In the genomic region with DNA sequence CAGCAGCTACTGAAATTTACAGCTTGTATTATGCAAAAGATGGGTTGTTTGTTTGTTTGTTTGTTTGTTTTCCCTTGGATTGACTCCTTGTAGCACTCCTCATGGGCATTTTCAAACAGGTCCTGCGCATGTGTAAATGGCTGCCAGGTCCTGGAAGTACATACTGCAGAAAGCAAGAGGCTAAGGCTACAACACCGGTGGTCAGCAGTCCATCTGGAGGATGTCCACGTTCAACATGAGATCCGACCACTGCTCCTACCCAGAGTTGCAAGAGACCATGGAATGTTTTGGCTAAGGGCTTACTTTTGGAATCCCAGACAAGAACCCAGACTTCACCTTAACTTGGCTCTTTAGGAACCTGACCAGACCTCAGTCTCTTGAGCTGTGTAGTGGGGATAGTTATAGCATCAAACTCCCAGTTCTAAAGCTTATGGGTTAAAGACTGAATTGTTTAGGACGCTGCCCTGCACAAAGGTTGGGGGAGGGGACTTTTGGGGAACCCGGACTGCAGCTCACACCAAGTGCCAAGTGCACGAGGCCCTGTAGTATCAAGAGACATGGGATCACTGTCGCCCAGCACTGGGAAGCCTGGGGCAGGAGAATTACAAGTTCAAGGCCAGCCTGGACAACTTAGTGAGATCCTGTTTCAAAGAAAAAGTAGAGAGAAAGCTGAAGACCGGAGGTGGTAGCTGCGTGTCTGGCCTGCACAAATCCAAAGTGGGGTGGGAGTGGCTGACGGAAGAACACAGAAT, we compare ENCODE assay signal across 8 mouse cellular contexts. TPM values are rescaled to one million over a fixed set of nuclear protein-coding genes. Genes with fewer than 3 reads are reported as not detected.
DNase-seq lines count a peak whose midpoint lies in the region; ATAC-seq and TF ChIP-seq lines count a peak whose summit lies in the region.

No protein-coding gene starts in this region.

- H3K27me3 ChIP-seq in E14TG2a.4 (ENCODE audit: insufficient read depth, low read length), result no peaks in the 10 kb centered on the region
- no peaks in the 10 kb centered on the region for H3K27me3 ChIP-seq in forebrain, embryonic 15.5 days
- H3K27me3 ChIP-seq in liver, embryonic 14.5 days (ENCODE audit: control insufficient read depth, insufficient read depth, low read length), result no peaks in the 10 kb centered on the region

- H3K4me2 ChIP-seq in forebrain, embryonic 15.5 days (replicated peaks), result peak overlapping the region; percentile 98; the same call in 1 of the 2 replicates
- peak overlapping the region; percentile 93 for H3K4me2 ChIP-seq in liver, embryonic 14.5 days (ENCODE audit: low read depth)

- H3K4me3 ChIP-seq in E14TG2a.4 (replicated peaks; ENCODE audit: low read length), result peak overlapping the region; percentile 89
- peak overlapping the region; percentile 67; the same call in 1 of the 2 replicates for H3K4me3 ChIP-seq in forebrain, embryonic 15.5 days
- peak overlapping the region; percentile 68 to 75; a peak in 3 of 4 replicates for H3K4me3 ChIP-seq in liver, embryonic 14.5 days (ENCODE audit: insufficient read depth in 1 of 2, low read depth in 2 of 2, low read length in 2 of 2)

- no peaks in the 10 kb centered on the region for H3K9me3 ChIP-seq in E14TG2a.4 (ENCODE audit: low read length)
- no peaks in the 10 kb centered on the region for H3K9me3 ChIP-seq in forebrain, embryonic 15.5 days
- no peaks in the 10 kb centered on the region for H3K9me3 ChIP-seq in liver, embryonic 14.5 days (ENCODE audit: control insufficient read depth, low read length)

- peaks cover 75% of the 10 kb centered on the region for H3K4me1 ChIP-seq in E14TG2a.4 (replicated peaks; ENCODE audit: low read depth, low read length)
- peaks cover 19% of the 10 kb centered on the region for H3K4me1 ChIP-seq in forebrain, embryonic 15.5 days
- H3K4me1 ChIP-seq in liver, embryonic 14.5 days (replicated peaks; ENCODE audit: control insufficient read depth in 2 of 2, insufficient read depth in 2 of 2, low read length in 1 of 2), result peaks cover 15 to 43% of the 10 kb centered on the region in 2 experiments

- H3K36me3 ChIP-seq in E14TG2a.4 (ENCODE audit: insufficient read depth, low read length), result peaks cover 40% of the 10 kb centered on the region
- H3K36me3 ChIP-seq in forebrain, embryonic 15.5 days, result no peaks in the 10 kb centered on the region
- no peaks in the 10 kb centered on the region for H3K36me3 ChIP-seq in liver, embryonic 14.5 days (replicated peaks; ENCODE audit: control insufficient read depth, insufficient read depth, low read depth)

- no peak overlapping the region for H3K27ac ChIP-seq in forebrain, embryonic 15.5 days (replicated peaks)
- no peak overlapping the region for H3K27ac ChIP-seq in liver, embryonic 14.5 days

- H3K9ac ChIP-seq in forebrain, embryonic 15.5 days (replicated peaks), result no peak overlapping the region
- H3K9ac ChIP-seq in liver, embryonic 14.5 days (replicated peaks), result peak overlapping the region; percentile 83; the same call in 1 of the 2 replicates

- no peak for TF ChIP-seq CTCF in E14TG2a.4 (conservative IDR thresholded peaks at IDR 0.05; ENCODE audit: low read length)
- no peak for TF ChIP-seq CTCF in liver, embryonic 14.5 days (IDR thresholded peaks at IDR 0.05; ENCODE audit: low read depth)

- peak; percentile 28 for DNase-seq in 3134 (ENCODE audit: extremely low read depth, insufficient read length, low spot score)
- no peak for DNase-seq in liver, embryonic 14.5 days (ENCODE audit: low read depth in 3 of 3, low spot score in 3 of 3)
- DNase-seq in T-cell, adult 2 months (ENCODE audit: low spot score), result no peak
- no peak for DNase-seq in right cerebral cortex, postnatal 4 days
- no peak for DNase-seq in ovary, postnatal 14 days (ENCODE audit: low spot score)

- TF ChIP-seq EP300 in liver, embryonic 14.5 days (IDR thresholded peaks at IDR 0.05; ENCODE audit: low read depth), result no peak

- 67% methylated on average over 11 of the region's 11 CpGs for WGBS in forebrain, embryonic 15.5 days
- WGBS in liver, embryonic 14.5 days (ENCODE audit: insufficient replicate concordance), result 59% methylated on average over 11 of the region's 11 CpGs

- no peak for ATAC-seq in forebrain, embryonic 15.5 days (replicated peaks)
- no peak for ATAC-seq in liver, embryonic 14.5 days (ENCODE audit: insufficient read depth)
- no peak for ATAC-seq in cerebellum, adult (ENCODE audit: insufficient number of reproducible peaks, low FRiP score, low TSS enrichment)

RNA-seq across cellular contexts. Expression of a gene that starts 1.4 kb away (rescaled TPM):
- polyA plus RNA-seq in forebrain, embryonic 15.5 days (2015; fragmentation: Nextera tagmentation; extraction: Ambion mirVana), result 97.5 and 97.8 TPM in 2 replicates
- 113 and 157 TPM in 2 replicates for polyA plus RNA-seq in liver, embryonic 14.5 days (2012; rRNA removed)
- polyA plus RNA-seq in liver, embryonic 14.5 days (2014; fragmentation: Nextera tagmentation; extraction: Ambion mirVana), result 48.1 and 61.7 TPM in 2 replicates

RNA-seq across cellular contexts. Expression of a gene that starts 26.5 kb away (rescaled TPM):
- 1.1 and 1.2 TPM in 2 replicates for polyA plus RNA-seq in forebrain, embryonic 15.5 days (2015; fragmentation: Nextera tagmentation; extraction: Ambion mirVana)
- polyA plus RNA-seq in liver, embryonic 14.5 days (2012; rRNA removed), result 0.81 and 1.1 TPM in 2 replicates
- 0.69 and 0.87 TPM in 2 replicates for polyA plus RNA-seq in liver, embryonic 14.5 days (2014; fragmentation: Nextera tagmentation; extraction: Ambion mirVana)

RNA-seq across cellular contexts. Expression of a gene that starts 46.5 kb away (rescaled TPM):
- polyA plus RNA-seq in forebrain, embryonic 15.5 days (2015; fragmentation: Nextera tagmentation; extraction: Ambion mirVana), result 57.1 and 61.9 TPM in 2 replicates
- 27.2 and 43.4 TPM in 2 replicates for polyA plus RNA-seq in liver, embryonic 14.5 days (2012; rRNA removed)
- 22.8 and 31.4 TPM in 2 replicates for polyA plus RNA-seq in liver, embryonic 14.5 days (2014; fragmentation: Nextera tagmentation; extraction: Ambion mirVana)

RNA-seq across cellular contexts. Expression of a gene that starts 47.0 kb away (rescaled TPM):
- polyA plus RNA-seq in forebrain, embryonic 15.5 days (2015; fragmentation: Nextera tagmentation; extraction: Ambion mirVana), result 3.7 and 3.8 TPM in 2 replicates
- 1.5 and 1.6 TPM in 2 replicates for polyA plus RNA-seq in liver, embryonic 14.5 days (2012; rRNA removed)
- polyA plus RNA-seq in liver, embryonic 14.5 days (2014; fragmentation: Nextera tagmentation; extraction: Ambion mirVana), result 0.20 and 0.28 TPM in 2 replicates

RNA-seq across cellular contexts. Expression of a gene that starts 47.0 kb away (rescaled TPM):
- not detected in 2 replicates for polyA plus RNA-seq in forebrain, embryonic 15.5 days (2015; fragmentation: Nextera tagmentation; extraction: Ambion mirVana)
- polyA plus RNA-seq in liver, embryonic 14.5 days (2012; rRNA removed), result 0.07 TPM in 1 of 2 replicates, not detected in the other
- not detected in 2 replicates for polyA plus RNA-seq in liver, embryonic 14.5 days (2014; fragmentation: Nextera tagmentation; extraction: Ambion mirVana)
